Mouse (Mus musculus): Measurements from ENCODE around the gene Pbld1. TPM values are rescaled to one million over a fixed set of nuclear protein-coding genes. Genes with fewer than 3 reads are reported as not detected.

The Pbld1 gene
- total RNA-seq, 2 experiments from 2014 or later, result 5.7 to 7.1 TPM

Other genes starting within 250 kb of the Pbld1 start
- 10 to 100 TPM; 19.1 to 19.6 TPM for gene Tet1, start 151.2 kb upstream of the Pbld1 start, total RNA-seq (2021)
- 10 to 100 TPM; 34.3 to 36.6 TPM for gene Slc25a16, start 139.5 kb upstream of the Pbld1 start, total RNA-seq (2021)
- gene Dna2, start 113.1 kb upstream of the Pbld1 start, total RNA-seq (2021), result 10 to 100 TPM in 1 of 2 experiments, 1 to 10 TPM in 1; 9.5 to 11.8 TPM
- gene Rufy2, start 79.9 kb upstream of the Pbld1 start, total RNA-seq (2021), result 10 to 100 TPM; 26.0 to 32.5 TPM
- gene Hnrnph3, start 35.9 kb upstream of the Pbld1 start, total RNA-seq (2021), result 10 to 100 TPM; 64.9 to 75.4 TPM
- gene Pbld2, start 35.8 kb upstream of the Pbld1 start, total RNA-seq (2021), result 1 to 10 TPM; 4.9 to 8.0 TPM
- not detected for gene Atoh7, start 39.5 kb downstream of the Pbld1 start, total RNA-seq (2021)
- gene Mypn, start 143.8 kb downstream of the Pbld1 start, total RNA-seq (2021), result 1 to 10 TPM; 1.9 to 5.7 TPM
- 10 to 100 TPM; 92.3 to 93.1 TPM for gene Herc4, start 183.6 kb downstream of the Pbld1 start, total RNA-seq (2021)